Mouse (Mus musculus) left cerebral cortex, adult 2 months (tissue): ENCODE data around the gene Adipor1. TPM values are rescaled to one million over a fixed set of nuclear protein-coding genes. Genes with fewer than 3 reads are reported as not detected.
"Not testable (repeated sequence)": the region's sequence is repeated elsewhere in the genome, so short reads cannot be mapped to it uniquely, and the experiment has no call there.

Experiments used
- DNase-seq, 2 experiments: peaks; one replicate each; pipeline ENCODE4 v3.0.0; 2021 to 2022; ENCODE audit warnings: low spot score in 2 of 2, mixed read lengths in 1 of 2; ENCODE audit errors: extremely low spot score in 1 of 2
- H3K27ac ChIP-seq: fragments of 200-600 bp; 2 replicates; pipeline ENCODE4 v1.8.1; 2022
- H3K4me3 ChIP-seq: fragments of 200-600 bp; 2 replicates; pipeline ENCODE4 v1.8.1; 2022
- CTCF ChIP-seq: fragments of 200-600 bp; IDR thresholded peaks from 2 replicates; pipeline ENCODE4 v1.8.1; 2022; ENCODE audit warnings: antibody characterized with exemption, mild to moderate bottlenecking, moderate library complexity
- intact Hi-C: fragments of 180-260 bp; cut with DNase I; formaldehyde crosslinking; loops from one replicate; pipeline ENCODE4 v1.15.1; 2025
- total RNA-seq, 2 experiments: library from RNA; stranded (reverse); gene quantifications; 2 replicates each; pipeline ENCODE4 v1.2.3; 2021

Gene Adipor1
- total RNA-seq, 2 experiments from 2014 or later: 55.9 to 58.2 TPM

DNA sequence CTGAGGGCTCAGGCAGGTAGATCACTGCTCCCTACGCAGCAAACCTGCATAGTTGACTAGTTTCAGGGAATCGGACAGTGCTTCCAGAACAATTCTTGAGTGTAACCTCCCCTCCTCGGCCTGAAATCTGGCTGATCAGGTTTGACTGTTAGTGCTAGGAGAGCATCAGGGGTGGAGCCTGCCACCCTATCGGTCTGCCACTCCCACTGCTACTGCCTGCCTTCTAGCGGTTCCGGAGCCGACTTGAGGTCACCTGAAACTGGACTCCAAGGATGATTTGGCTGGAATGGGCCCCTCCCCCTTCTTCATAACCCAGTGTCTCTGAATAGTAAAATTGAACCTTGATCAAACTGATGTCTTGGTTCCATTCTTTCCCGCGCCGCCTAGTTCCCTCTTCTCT lies 17.8 kb downstream of the Adipor1 start:
- Histone ChIP-seq H3K27ac (no peak overlapping the region), H3K4me3 (no peak overlapping the region)
- DNase-seq: no peak
- intact Hi-C loops: no loop called here
- no peak for TF ChIP-seq CTCF

- H3K27ac ChIP-seq: no peak overlapping the region
- no peak overlapping the region for H3K4me3 ChIP-seq
- intact Hi-C loops: no loop called here
- no peak for TF ChIP-seq CTCF
- no peak for DNase-seq
These were observed 18.3 kb downstream of the Adipor1 start for GRCm38 (mm10) chr1:134433473-134433872.

GRCm38 (mm10) chr1:134435414-134435813 lies 20.2 kb downstream of the Adipor1 start:
- H3K4me3 ChIP-seq: no peak overlapping the region
- no peak overlapping the region for H3K27ac ChIP-seq
- TF ChIP-seq CTCF: peak; percentile 37
- DNase-seq: no peak
- intact Hi-C loops: no loop called here

DNA sequence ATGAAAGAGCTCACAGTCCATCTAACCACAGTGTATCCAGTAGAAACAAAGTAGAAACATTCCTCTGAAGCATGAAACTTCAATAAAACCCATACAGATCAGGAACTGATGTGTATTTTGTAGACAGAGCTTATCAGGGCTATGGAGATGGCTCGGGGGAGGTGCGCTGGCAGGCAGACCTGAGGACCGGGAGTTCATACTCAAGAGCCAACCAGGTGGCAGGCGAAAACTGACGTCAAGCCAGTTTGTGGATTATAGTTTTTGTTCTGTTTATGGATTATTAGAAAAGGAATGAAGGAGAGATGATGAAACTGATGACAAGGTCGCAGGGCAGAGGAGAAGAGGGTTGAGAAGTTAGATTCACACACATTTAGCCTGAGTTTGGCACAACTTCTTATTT lies 25.3 kb downstream of the Adipor1 start:
- no peak for TF ChIP-seq CTCF
- H3K27ac ChIP-seq: no peak overlapping the region
- DNase-seq: no peak
- H3K4me3 ChIP-seq: no peak overlapping the region
- intact Hi-C loops: no loop called here

GRCm38 (mm10) chr1:134441737-134442136 lies 26.6 kb downstream of the Adipor1 start:
- H3K4me3 ChIP-seq, H3K27ac ChIP-seq, intact Hi-C loops, DNase-seq: not testable (repeated sequence)

GRCm38 (mm10) chr1:134442394-134442793 lies 27.2 kb downstream of the Adipor1 start:
- Histone ChIP-seq H3K4me3 (no peak overlapping the region), H3K27ac (no peak overlapping the region)
- TF ChIP-seq CTCF: no peak
- DNase-seq: no peak
- intact Hi-C loops: no loop called here

DNA sequence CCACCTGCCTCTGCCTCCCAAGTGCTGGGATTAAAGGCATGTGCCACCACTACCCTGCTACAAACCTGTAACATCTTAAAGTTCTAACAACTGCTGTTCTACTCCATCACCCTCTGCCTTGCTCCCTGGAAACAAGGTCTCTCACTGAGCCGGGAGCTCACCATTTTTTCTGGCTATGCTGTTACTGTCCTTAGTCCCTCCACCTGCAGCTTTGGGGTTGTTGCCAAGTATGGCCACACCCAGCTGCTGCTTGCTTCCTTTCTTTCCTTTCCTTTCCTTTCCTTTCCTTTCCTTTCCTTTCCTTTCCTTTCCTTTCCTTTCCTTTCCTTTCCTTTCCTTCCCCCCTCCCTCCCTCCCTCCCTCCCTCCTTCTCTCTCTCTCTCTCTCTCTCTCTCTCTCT lies 28.1 kb downstream of the Adipor1 start:
- H3K4me3 ChIP-seq, DNase-seq, H3K27ac ChIP-seq, intact Hi-C loops: not testable (repeated sequence)

DNA sequence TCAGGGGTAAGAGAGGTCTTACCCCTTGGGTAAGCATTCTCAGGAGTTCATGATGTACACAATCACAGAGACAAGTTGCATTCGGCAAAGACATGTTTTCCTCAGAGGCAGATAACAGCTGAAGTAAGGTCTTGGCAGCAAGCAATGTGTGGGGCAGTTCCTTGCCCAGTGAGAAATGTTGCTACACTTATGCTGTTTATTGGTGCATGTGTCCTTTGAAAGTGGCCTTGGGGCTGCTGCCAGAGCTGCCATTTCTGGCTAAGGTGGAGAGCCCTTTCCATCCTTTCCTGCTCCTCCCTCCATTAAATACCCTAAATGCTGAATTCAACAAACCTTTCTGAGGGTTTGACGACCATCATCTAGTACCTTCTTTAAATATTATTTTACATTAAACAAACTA lies 30.2 kb downstream of the Adipor1 start:
- no peak for DNase-seq

DNA sequence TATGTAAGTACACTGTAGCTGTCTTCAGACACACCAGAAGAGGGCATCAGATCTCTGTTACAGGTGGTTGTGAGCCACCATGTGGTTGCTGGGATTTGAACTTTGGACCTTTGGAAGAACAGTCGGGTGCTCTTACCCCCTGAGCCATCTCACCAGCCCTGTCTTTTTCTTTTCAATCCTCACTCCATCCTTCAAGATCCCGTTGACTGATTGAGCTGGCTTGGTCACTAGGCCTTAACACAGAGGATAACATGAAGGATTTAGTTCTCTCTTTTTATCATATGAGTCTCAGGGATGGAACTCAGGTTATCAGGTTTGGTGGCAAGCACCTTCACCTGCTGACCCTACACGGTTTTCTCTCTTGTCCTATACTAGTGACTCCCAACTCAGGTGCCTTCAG lies 33.4 kb downstream of the Adipor1 start:
- not testable (repeated sequence) for H3K4me3 ChIP-seq

More for the DNA sequence above, 30.2 kb downstream of the Adipor1 start:
- intact Hi-C loops: loop anchor here (5.0 kb wide), 1 partner anchor 68 kb away; no protein-coding TSS in a partner anchor
- no peak for TF ChIP-seq CTCF
- Histone ChIP-seq H3K27ac (no peak overlapping the region), H3K4me3 (no peak overlapping the region)

GRCm38 (mm10) chr1:134450201-134450600 lies 35.0 kb downstream of the Adipor1 start:
- Histone ChIP-seq H3K27ac (no peak overlapping the region), H3K4me3 (no peak overlapping the region)
- DNase-seq: no peak
- intact Hi-C loops: no loop called here
- no peak; the same call in none of the 2 replicates for TF ChIP-seq CTCF

More for the DNA sequence above, 33.4 kb downstream of the Adipor1 start:
- DNase-seq, H3K27ac ChIP-seq: not testable (repeated sequence)
- intact Hi-C loops: loop anchor here (5.0 kb wide), 1 partner anchor 71 kb away; no protein-coding TSS in a partner anchor

DNA sequence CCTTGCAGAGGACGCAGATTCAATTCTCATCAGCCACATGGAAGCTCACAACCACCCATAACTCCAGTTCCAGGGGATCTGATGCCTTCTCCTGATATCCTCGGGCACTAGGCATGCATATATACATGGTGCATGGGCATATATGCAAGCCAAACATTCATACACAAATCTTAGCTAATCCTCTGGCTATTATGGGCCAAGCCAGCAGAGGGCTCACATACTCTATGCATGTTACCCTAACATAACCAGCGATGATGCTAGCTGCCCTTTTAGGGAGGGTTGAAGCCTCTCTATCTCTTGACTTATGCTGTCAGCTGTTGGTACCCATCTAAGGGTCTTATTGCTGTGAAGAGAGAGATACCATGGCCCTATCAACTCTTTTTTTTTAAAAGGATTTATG lies 35.8 kb downstream of the Adipor1 start:
- peak; percentile 21 to 44 for DNase-seq
- Histone ChIP-seq H3K4me3 (no peak overlapping the region), H3K27ac (no peak overlapping the region)
- TF ChIP-seq CTCF: peak; percentile 68
- intact Hi-C loops: no loop called here

DNA sequence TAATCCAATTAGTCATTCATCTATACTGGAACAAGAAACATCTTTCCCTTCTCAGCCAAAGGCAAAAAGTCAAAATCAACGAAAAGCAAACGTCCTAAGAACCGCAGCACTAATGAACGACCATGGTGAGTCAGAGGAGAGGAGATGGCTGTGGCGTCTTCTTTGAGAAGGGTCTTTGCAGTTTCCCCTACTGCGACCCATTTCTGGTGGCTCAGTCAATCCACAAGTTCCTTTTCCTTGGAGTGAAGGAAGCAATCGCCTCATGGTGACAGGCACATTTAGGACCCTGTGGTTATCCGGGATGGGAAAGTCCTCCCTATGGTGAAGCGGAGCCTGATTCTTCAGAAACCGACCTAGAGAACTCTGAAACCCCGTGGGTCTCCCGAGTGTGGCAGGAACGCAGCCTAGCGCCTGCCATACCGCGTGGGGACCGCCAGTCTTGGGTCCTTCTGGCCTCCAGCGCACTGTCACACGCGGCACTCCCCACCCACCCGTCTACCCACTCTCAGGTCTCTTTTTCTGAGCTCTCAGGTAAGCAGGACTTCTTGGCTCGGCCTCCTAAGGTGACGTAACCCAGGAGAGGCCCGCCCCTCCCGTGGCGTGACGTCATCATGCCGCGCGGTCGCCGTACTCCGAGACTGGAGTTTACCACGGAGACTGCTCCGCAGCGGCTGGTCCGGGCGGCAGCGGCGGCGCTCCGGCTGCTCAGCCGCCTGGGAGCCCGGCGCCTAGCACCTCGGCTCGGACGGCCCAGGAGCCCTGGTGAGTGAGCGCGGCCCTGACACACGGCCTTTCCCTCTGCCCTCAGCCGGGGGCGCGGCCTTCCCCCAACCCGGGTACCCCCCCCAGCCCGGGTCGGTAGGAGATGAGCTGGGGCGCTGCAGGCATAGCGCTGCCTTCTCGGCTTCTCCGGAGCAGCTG lies 40.0 kb downstream of the Adipor1 start, which contains the start of gene Klhl12:
Gene Klhl12 (plus strand): TSS at position 628 of the 921 bp plus-strand sequence.
- intact Hi-C loops: loop anchor here (1.0 to 5.0 kb wide), 2 partner anchors 37 to 93 kb away; partner anchors contain the start of gene Rabif
- Histone ChIP-seq H3K27ac (peak within 1 kb of the TSS; percentile 94), H3K4me3 (peak within 1 kb of the TSS; percentile 81)
- TF ChIP-seq CTCF: peak; percentile 13
- DNase-seq: peak; percentile 95 to 97

GRCm38 (mm10) chr1:134456060-134456459 lies 40.9 kb downstream of the Adipor1 start:
- intact Hi-C loops: loop anchor here (5.0 kb wide), 1 partner anchor 36 kb away; the partner anchor contains the start of gene Rabif
- no peak for TF ChIP-seq CTCF
- no peak for DNase-seq
- H3K27ac ChIP-seq: no peak overlapping the region; the same call in 1 of the 2 replicates
- peak overlapping the region; percentile 81 for H3K4me3 ChIP-seq
